Mouse (Mus musculus): Measurements from ENCODE around the gene Gcnt1.

GRCm38 (mm10) chr19:17319770-17320169 lies 52.9 kb downstream of the Gcnt1 start:
- no peak for TF ChIP-seq CTCF (IDR thresholded peaks at IDR 0.05; ENCODE audit: low read depth)
- TF ChIP-seq EP300 (IDR thresholded peaks at IDR 0.05; ENCODE audit: low read depth), result no peak

All from heart, postnatal 0 days (tissue).